In the genomic region with DNA sequence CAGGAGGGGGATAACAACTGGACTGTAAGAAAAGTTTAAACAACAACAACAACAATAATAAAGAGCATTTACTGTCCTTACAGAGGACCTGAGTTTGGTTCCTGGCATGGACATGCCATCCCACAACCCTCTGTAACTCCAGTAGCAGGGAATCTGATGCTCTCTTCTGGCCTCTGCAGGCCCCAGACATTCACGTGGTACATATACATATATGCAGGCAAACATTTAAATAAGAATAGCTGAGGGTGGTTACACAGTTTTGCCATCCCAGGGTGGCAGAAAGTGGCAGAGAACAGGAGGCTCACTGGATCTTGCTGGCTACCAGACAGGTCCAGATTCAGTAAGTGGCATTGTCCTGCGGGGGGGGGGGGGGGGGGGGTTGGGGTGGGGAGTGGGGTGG, we compare ENCODE assay signal across 17 mouse cellular contexts. TPM values are rescaled to one million over a fixed set of nuclear protein-coding genes. Genes with fewer than 3 reads are reported as not detected.
DNase-seq lines count a peak whose midpoint lies in the region; ATAC-seq lines count a peak whose summit lies in the region.
"Had no signal": no experiment of that assay in that cellular context is flagged by ENCODE, and none has a peak within 500 bp of the region (broad histone marks: within the 10 kb centered on the region; RNA-seq: fewer than 3 reads in every experiment).

No protein-coding gene starts in this region.

- no peaks in the 10 kb centered on the region for H3K9me3 ChIP-seq in kidney, embryonic 15.5 days (replicated peaks)
- no peaks in the 10 kb centered on the region for H3K9me3 ChIP-seq in kidney, embryonic 14.5 days (ENCODE audit: control insufficient read depth, low read length)
- H3K9me3 ChIP-seq in embryonic facial prominence, embryonic 10.5 days, result no peaks in the 10 kb centered on the region
- H3K9me3 ChIP-seq in limb, embryonic 12.5 days, result no peaks in the 10 kb centered on the region
- H3K9me3 ChIP-seq: heart, embryonic 13.5 days; liver, embryonic 13.5 days had no signal

- peak; percentile 52 for DNase-seq in R1 (ENCODE audit: low read depth, low spot score)
- no peak for DNase-seq in embryonic facial prominence, embryonic 10.5 days (ENCODE audit: low spot score)
- DNase-seq in layer of hippocampus, adult 9-11 months, result no peak
- DNase-seq in cerebellum, postnatal 36 days, result no peak
- DNase-seq: adrenal gland, postnatal 25 days; cerebellum, adult 9-11 months; gastrocnemius, postnatal 36 days; heart, adult 2 months; kidney, adult 11 months; liver, embryonic 13.5 days; lung, adult 2 months; lung, postnatal 14 days; thymus, postnatal 36 days had no signal

- H3K4me1 ChIP-seq in kidney, embryonic 15.5 days, result peaks cover 41% of the 10 kb centered on the region
- H3K4me1 ChIP-seq in kidney, embryonic 14.5 days (ENCODE audit: control insufficient read depth, insufficient read depth, low read length), result peaks cover 7% of the 10 kb centered on the region
- H3K4me1 ChIP-seq in embryonic facial prominence, embryonic 10.5 days, result peaks cover 66% of the 10 kb centered on the region
- H3K4me1 ChIP-seq in limb, embryonic 12.5 days (replicated peaks), result peaks cover 27% of the 10 kb centered on the region

- H3K27me3 ChIP-seq in kidney, embryonic 15.5 days, result no peaks in the 10 kb centered on the region
- H3K27me3 ChIP-seq in kidney, embryonic 14.5 days (ENCODE audit: control insufficient read depth, insufficient read depth, low read length), result no peaks in the 10 kb centered on the region
- no peaks in the 10 kb centered on the region for H3K27me3 ChIP-seq in embryonic facial prominence, embryonic 10.5 days (replicated peaks; ENCODE audit: low read depth, poor library complexity, severe bottlenecking)
- no peaks in the 10 kb centered on the region for H3K27me3 ChIP-seq in limb, embryonic 12.5 days
- H3K27me3 ChIP-seq: heart, embryonic 13.5 days; liver, embryonic 13.5 days had no signal

- WGBS in kidney, embryonic 15.5 days, result 25% methylated on average over 1 of the region's 2 CpGs
- WGBS in kidney, embryonic 14.5 days, result 40% methylated on average over 1 of the region's 2 CpGs
- 30% methylated on average over 2 of the region's 2 CpGs for WGBS in embryonic facial prominence, embryonic 10.5 days
- WGBS in limb, embryonic 12.5 days, result 22% methylated on average over 1 of the region's 2 CpGs

- H3K36me3 ChIP-seq in kidney, embryonic 15.5 days, result no peaks in the 10 kb centered on the region
- H3K36me3 ChIP-seq in kidney, embryonic 14.5 days (ENCODE audit: control insufficient read depth, insufficient read depth, low read length), result no peaks in the 10 kb centered on the region
- no peaks in the 10 kb centered on the region for H3K36me3 ChIP-seq in embryonic facial prominence, embryonic 10.5 days (replicated peaks)
- H3K36me3 ChIP-seq in limb, embryonic 12.5 days, result no peaks in the 10 kb centered on the region
- H3K36me3 ChIP-seq: heart, embryonic 13.5 days; liver, embryonic 13.5 days had no signal

- no peak overlapping the region for H3K9ac ChIP-seq in kidney, embryonic 15.5 days
- H3K9ac ChIP-seq in kidney, embryonic 14.5 days (ENCODE audit: low read depth, low read length), result no peak overlapping the region
- no peak overlapping the region for H3K9ac ChIP-seq in limb, embryonic 12.5 days (replicated peaks)
- H3K9ac ChIP-seq: heart, embryonic 13.5 days had no signal

- H3K4me2 ChIP-seq in kidney, embryonic 15.5 days, result no peak overlapping the region
- H3K4me2 ChIP-seq in kidney, embryonic 14.5 days (replicated peaks; ENCODE audit: low read depth, low read length), result no peak overlapping the region
- H3K4me2 ChIP-seq in limb, embryonic 12.5 days, result no peak overlapping the region

- H3K27ac ChIP-seq in kidney, embryonic 15.5 days, result 0 out of 2 replicates have a peak overlapping the region, but pooled peaks have one; percentile 59
- H3K27ac ChIP-seq in kidney, embryonic 14.5 days (ENCODE audit: low read depth, low read length), result no peak overlapping the region
- peak overlapping the region; percentile 92 for H3K27ac ChIP-seq in embryonic facial prominence, embryonic 10.5 days (replicated peaks)
- H3K27ac ChIP-seq in limb, embryonic 12.5 days, result peak overlapping the region; percentile 92; the same call in 1 of the 2 replicates
- H3K27ac ChIP-seq: heart, adult 2 months had no signal

- no peak overlapping the region for H3K4me3 ChIP-seq in kidney, embryonic 15.5 days (replicated peaks)
- H3K4me3 ChIP-seq in kidney, embryonic 14.5 days (ENCODE audit: low read length), result no peak overlapping the region
- no peak overlapping the region for H3K4me3 ChIP-seq in embryonic facial prominence, embryonic 10.5 days
- H3K4me3 ChIP-seq in limb, embryonic 12.5 days (replicated peaks), result no peak overlapping the region
- H3K4me3 ChIP-seq: heart, adult 2 months; heart, embryonic 13.5 days; liver, embryonic 13.5 days had no signal

- ATAC-seq in kidney, embryonic 15.5 days (replicated peaks; ENCODE audit: low FRiP score), result no peak
- ATAC-seq in kidney, embryonic 14.5 days (ENCODE audit: low FRiP score, low TSS enrichment), result no peak
- no peak for ATAC-seq in limb, embryonic 12.5 days (ENCODE audit: insufficient number of reproducible peaks, insufficient read depth, low FRiP score, low TSS enrichment, low read depth)

RNA-seq across cellular contexts. Expression of a gene that starts 41.8 kb away (rescaled TPM):
- polyA plus RNA-seq in kidney, embryonic 15.5 days (2015; fragmentation: Nextera tagmentation; extraction: Ambion mirVana), result 607 and 612 TPM in 2 replicates
- polyA plus RNA-seq in kidney, embryonic 14.5 days (2014; fragmentation: Nextera tagmentation; extraction: Ambion mirVana), result 570 and 666 TPM in 2 replicates
- 864 and 874 TPM in 2 replicates for polyA plus RNA-seq in embryonic facial prominence, embryonic 10.5 days (2016; fragmentation: Nextera tagmentation; extraction: Ambion mirVana)
- 852 and 858 TPM in 2 replicates for polyA plus RNA-seq in limb, embryonic 12.5 days (2016; fragmentation: Nextera tagmentation; extraction: Ambion mirVana)
